In genomic region chr6:119902204-119903080, GRCm38 (mm10) we compare ENCODE assay signal across 8 mouse cellular contexts. TPM values are rescaled to one million over a fixed set of nuclear protein-coding genes. Genes with fewer than 3 reads are reported as not detected.
A peak's percentile ranks its signal among the peaks of the same experiment; 100 is the strongest.
DNase-seq lines count a peak whose midpoint lies in the region; ATAC-seq and TF ChIP-seq lines count a peak whose summit lies in the region.

Gene Rad52 (plus strand): TSS chr6:119902698.

- H3K4me2 ChIP-seq in forebrain, embryonic 15.5 days (replicated peaks) = peak within 1 kb of the TSS; percentile 57

- no peaks in the 10 kb centered on the region; the same call in 1 of the 2 replicates for H3K36me3 ChIP-seq in forebrain, embryonic 15.5 days

- H3K27ac ChIP-seq in forebrain, embryonic 15.5 days (replicated peaks) = peak within 1 kb of the TSS; percentile 93

- TF ChIP-seq CTCF in lung, adult 2 months (IDR thresholded peaks at IDR 0.05; ENCODE audit: insufficient read depth, low read length) = no peak

- intact Hi-C loops in heart, postnatal 25 days (cut with DNase I) = loop anchor here (2.0 to 5.0 kb wide), 2 partner anchors 56 to 420 kb away; no protein-coding TSS in a partner anchor

- WGBS in forebrain, embryonic 15.5 days = 1% methylated on average over 67 of the region's 67 CpGs
- 1% methylated on average over 67 of the region's 67 CpGs for WGBS in lung, adult 2 months

- peak; percentile 50; the same call in 1 of the 2 replicates for TF ChIP-seq POLR2A in lung, adult 2 months (IDR thresholded peaks at IDR 0.05; ENCODE audit: borderline replicate concordance, extremely low read depth, low read depth, low read length)

- peak; percentile 92 for ATAC-seq in forebrain, embryonic 15.5 days (replicated peaks)
- peak; percentile 94 for ATAC-seq in neutrophil, adult 5-6 weeks (ENCODE audit: extremely low read depth, insufficient number of reproducible peaks, low FRiP score, poor library complexity, severe bottlenecking)

- H3K4me3 ChIP-seq in forebrain, embryonic 15.5 days = peak within 1 kb of the TSS; percentile 88
- peak within 1 kb of the TSS; percentile 96 for H3K4me3 ChIP-seq in lung, adult 2 months (replicated peaks; ENCODE audit: extremely low read depth, low read depth, low read length)

- H3K4me1 ChIP-seq in forebrain, embryonic 15.5 days = peaks cover 16% of the 10 kb centered on the region
- H3K4me1 ChIP-seq in lung, adult 2 months (ENCODE audit: control insufficient read depth, insufficient read depth, low read length) = peaks cover 4% of the 10 kb centered on the region

- H3K9me3 ChIP-seq in forebrain, embryonic 15.5 days = no peaks in the 10 kb centered on the region

- H3K9ac ChIP-seq in forebrain, embryonic 15.5 days (replicated peaks) = peak within 1 kb of the TSS; percentile 93

- DNase-seq in ES-CJ7 (ENCODE audit: low read depth, low spot score) = peak; percentile 96
- peak; percentile 88 for DNase-seq in cerebellum, adult 11 months
- peak; percentile 70 for DNase-seq in heart, postnatal 25 days (ENCODE audit: low spot score)
- peak; percentile 85 to 94 for DNase-seq in layer of hippocampus, adult 18-20 months (ENCODE audit: low spot score in 2 of 2)
- DNase-seq in lung, adult 2 months = peak; percentile 82
- DNase-seq in thymus, adult 18-20 months = peak; percentile 68 to 82

- H3K27me3 ChIP-seq in forebrain, embryonic 15.5 days = no peaks in the 10 kb centered on the region

RNA-seq across cellular contexts. Expression of gene Rad52, which starts in this region (rescaled TPM):
- 28.0 and 29.4 TPM in 2 replicates for polyA plus RNA-seq in forebrain, embryonic 15.5 days (2015; fragmentation: Nextera tagmentation; extraction: Ambion mirVana)
- 10 to 100 TPM; 10.3 to 12.8 TPM for total RNA-seq in heart, postnatal 25 days (2021)
- total RNA-seq in layer of hippocampus, adult 18-20 months (2021) = 10 to 100 TPM; 35.7 to 37.7 TPM
- 27.8 and 29.0 TPM in 2 replicates for polyA plus RNA-seq in lung, adult 2 months (2012; rRNA removed)
- 36.0 and 36.3 TPM in 2 replicates for total RNA-seq in neutrophil, adult 5-6 weeks (2017)

Comparison
In these comparisons a context has a peak if more than half of its experiments do, and no peak if none do; other contexts are left out.
1. Peak in every context shown above with its lines: DNase-seq, ATAC-seq, H3K4me3 ChIP-seq and H3K27ac ChIP-seq.